Mouse (Mus musculus): ENCODE data around the gene Rps17.

The Rps17 gene

GRCm38 (mm10) chr7:81344544-81345446 lies at the start of gene Rps17:
Gene Rps17, minus strand, starts transcription at chr7:81345254.
- peak; percentile 94 to 95 for DNase-seq

GRCm38 (mm10) chr7:81379363-81379762 lies 34.3 kb upstream of the Rps17 start:
- DNase-seq, result no peak

- DNase-seq, result peak; percentile 11 to 30
Measured at GRCm38 (mm10) chr7:81372337-81372920, 27.4 kb upstream of the Rps17 start.

- DNase-seq, result no peak
Measured at GRCm38 (mm10) chr7:81371811-81372210, 26.8 kb upstream of the Rps17 start.

GRCm38 (mm10) chr7:81369724-81370123 lies 24.7 kb upstream of the Rps17 start:
- DNase-seq, result no peak

GRCm38 (mm10) chr7:81367946-81368345 lies 22.9 kb upstream of the Rps17 start:
- DNase-seq, result no peak

GRCm38 (mm10) chr7:81356975-81357374 lies 11.9 kb upstream of the Rps17 start:
- DNase-seq, result peak in 1 of 2 experiments; percentile 40

- no peak for DNase-seq
Measured at GRCm38 (mm10) chr7:81356360-81356759, 11.3 kb upstream of the Rps17 start.

- DNase-seq, result no peak
Measured at GRCm38 (mm10) chr7:81355746-81356145, 10.7 kb upstream of the Rps17 start.

GRCm38 (mm10) chr7:81351826-81352225 lies 6.8 kb upstream of the Rps17 start:
- no peak for DNase-seq

GRCm38 (mm10) chr7:81348206-81348605 lies 3.2 kb upstream of the Rps17 start:
- no peak for DNase-seq

- no peak for DNase-seq
Measured at GRCm38 (mm10) chr7:81345447-81346170, 555 bp upstream of the Rps17 start.

GRCm38 (mm10) chr7:81343831-81344230 lies 1.2 kb downstream of the Rps17 start:
- DNase-seq, result no peak

GRCm38 (mm10) chr7:81343316-81343715 lies 1.7 kb downstream of the Rps17 start:
- DNase-seq, result no peak

GRCm38 (mm10) chr7:81342356-81343094 lies 2.5 kb downstream of the Rps17 start:
- DNase-seq, result no peak

GRCm38 (mm10) chr7:81341563-81341962 lies 3.5 kb downstream of the Rps17 start:
- no peak for DNase-seq

- peak in 1 of 2 experiments; percentile 26 for DNase-seq
Measured at GRCm38 (mm10) chr7:81339783-81340182, 5.3 kb downstream of the Rps17 start.

GRCm38 (mm10) chr7:81338522-81338873 lies 6.6 kb downstream of the Rps17 start:
- no peak for DNase-seq

- no peak for DNase-seq
Measured at GRCm38 (mm10) chr7:81337785-81338521, 7.1 kb downstream of the Rps17 start.

- peak; percentile 46 for DNase-seq
Measured at GRCm38 (mm10) chr7:81336432-81336786, 8.6 kb downstream of the Rps17 start.

- DNase-seq, result no peak
Measured at GRCm38 (mm10) chr7:81335705-81336431, 9.2 kb downstream of the Rps17 start.
